Mouse (Mus musculus): ENCODE measurements around the gene Dph2. TPM values are rescaled to one million over a fixed set of nuclear protein-coding genes. Genes with fewer than 3 reads are reported as not detected.

The Dph2 gene
- polyA plus RNA-seq, 1 experiment from 2014 or later, result 22.0 TPM

DNA sequence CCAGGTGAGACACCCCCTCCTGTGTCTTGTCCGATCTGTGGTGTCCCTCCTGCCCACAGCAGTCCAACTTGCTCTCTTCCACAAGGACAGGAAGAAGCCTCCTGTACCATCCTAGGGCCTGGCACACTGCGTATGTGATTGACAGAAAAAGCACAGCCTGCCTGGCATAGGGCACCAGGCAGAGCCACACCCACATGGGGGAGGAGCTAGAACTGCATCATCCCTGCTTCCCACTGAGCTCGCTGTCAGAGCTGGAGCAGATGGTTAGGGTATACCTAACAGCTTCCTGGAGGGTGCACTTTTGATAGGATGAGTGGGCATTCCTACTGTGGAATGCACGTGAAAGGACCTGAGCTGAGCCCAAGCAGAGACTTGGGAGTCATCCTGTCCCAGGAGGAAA is 29.0 kb downstream of the Dph2 start:
- Histone ChIP-seq H3K9me3 (ENCODE audit: control insufficient read depth, low read length) (no peaks in the 10 kb centered on the region), H3K4me2 (replicated peaks; ENCODE audit: low read depth, low read length) (no peak overlapping the region), H3K36me3 (ENCODE audit: control insufficient read depth, insufficient read depth, low read length) (no peaks in the 10 kb centered on the region), H3K27ac (ENCODE audit: low read depth, low read length) (no peak overlapping the region), H3K4me1 (ENCODE audit: control insufficient read depth, insufficient read depth, low read length) (peaks cover 16% of the 10 kb centered on the region), H3K4me3 (ENCODE audit: low read length) (no peak overlapping the region), H3K27me3 (ENCODE audit: control insufficient read depth, insufficient read depth, low read length) (no peaks in the 10 kb centered on the region), H3K9ac (ENCODE audit: low read depth, low read length) (no peak overlapping the region)
- 53% methylated on average over 4 of the region's 4 CpGs for WGBS
- ATAC-seq (ENCODE audit: low FRiP score, low TSS enrichment), result no peak

- no peak for ATAC-seq (ENCODE audit: low FRiP score, low TSS enrichment)
- Histone ChIP-seq H3K9ac (ENCODE audit: low read depth, low read length) (no peak overlapping the region), H3K4me2 (replicated peaks; ENCODE audit: low read depth, low read length) (no peak overlapping the region), H3K9me3 (ENCODE audit: control insufficient read depth, low read length) (no peaks in the 10 kb centered on the region), H3K36me3 (ENCODE audit: control insufficient read depth, insufficient read depth, low read length) (peaks cover 6% of the 10 kb centered on the region; the same call in 1 of the 2 replicates), H3K27me3 (ENCODE audit: control insufficient read depth, insufficient read depth, low read length) (no peaks in the 10 kb centered on the region), H3K4me3 (ENCODE audit: low read length) (no peak overlapping the region), H3K4me1 (ENCODE audit: control insufficient read depth, insufficient read depth, low read length) (peaks cover 4% of the 10 kb centered on the region), H3K27ac (ENCODE audit: low read depth, low read length) (no peak overlapping the region)
- 81% methylated on average over 9 of the region's 9 CpGs for WGBS
These were observed 31.3 kb downstream of the Dph2 start for GRCm38 (mm10) chr4:117860570-117860969.

- Histone ChIP-seq H3K9me3 (ENCODE audit: control insufficient read depth, low read length) (no peaks in the 10 kb centered on the region), H3K27ac (ENCODE audit: low read depth, low read length) (no peak overlapping the region), H3K27me3 (ENCODE audit: control insufficient read depth, insufficient read depth, low read length) (no peaks in the 10 kb centered on the region), H3K4me1 (ENCODE audit: control insufficient read depth, insufficient read depth, low read length) (no peaks in the 10 kb centered on the region), H3K4me3 (ENCODE audit: low read length) (no peak overlapping the region), H3K9ac (ENCODE audit: low read depth, low read length) (no peak overlapping the region), H3K36me3 (ENCODE audit: control insufficient read depth, insufficient read depth, low read length) (peaks cover 6% of the 10 kb centered on the region; the same call in 1 of the 2 replicates), H3K4me2 (replicated peaks; ENCODE audit: low read depth, low read length) (no peak overlapping the region)
- 80% methylated on average over 3 of the region's 3 CpGs for WGBS
- ATAC-seq (ENCODE audit: low FRiP score, low TSS enrichment), result 0 out of 2 replicates have a peak, but pooled peaks have one; percentile 28
These were observed 33.0 kb downstream of the Dph2 start for GRCm38 (mm10) chr4:117858794-117859193.

GRCm38 (mm10) chr4:117855146-117855545 is 36.7 kb downstream of the Dph2 start:
- H3K4me3 ChIP-seq (ENCODE audit: low read length), result no peak overlapping the region
- H3K36me3 ChIP-seq (ENCODE audit: control insufficient read depth, insufficient read depth, low read length), result peaks cover 6% of the 10 kb centered on the region; the same call in 1 of the 2 replicates
- H3K9me3 ChIP-seq (ENCODE audit: control insufficient read depth, low read length), result no peaks in the 10 kb centered on the region
- ATAC-seq (ENCODE audit: low FRiP score, low TSS enrichment), result no peak
- no peaks in the 10 kb centered on the region for H3K27me3 ChIP-seq (ENCODE audit: control insufficient read depth, insufficient read depth, low read length)
- no peak overlapping the region for H3K9ac ChIP-seq (ENCODE audit: low read depth, low read length)
- WGBS, result 88% methylated on average over 9 of the region's 9 CpGs
- H3K27ac ChIP-seq (ENCODE audit: low read depth, low read length), result no peak overlapping the region
- H3K4me2 ChIP-seq (replicated peaks; ENCODE audit: low read depth, low read length), result no peak overlapping the region
- no peaks in the 10 kb centered on the region for H3K4me1 ChIP-seq (ENCODE audit: control insufficient read depth, insufficient read depth, low read length)

DNA sequence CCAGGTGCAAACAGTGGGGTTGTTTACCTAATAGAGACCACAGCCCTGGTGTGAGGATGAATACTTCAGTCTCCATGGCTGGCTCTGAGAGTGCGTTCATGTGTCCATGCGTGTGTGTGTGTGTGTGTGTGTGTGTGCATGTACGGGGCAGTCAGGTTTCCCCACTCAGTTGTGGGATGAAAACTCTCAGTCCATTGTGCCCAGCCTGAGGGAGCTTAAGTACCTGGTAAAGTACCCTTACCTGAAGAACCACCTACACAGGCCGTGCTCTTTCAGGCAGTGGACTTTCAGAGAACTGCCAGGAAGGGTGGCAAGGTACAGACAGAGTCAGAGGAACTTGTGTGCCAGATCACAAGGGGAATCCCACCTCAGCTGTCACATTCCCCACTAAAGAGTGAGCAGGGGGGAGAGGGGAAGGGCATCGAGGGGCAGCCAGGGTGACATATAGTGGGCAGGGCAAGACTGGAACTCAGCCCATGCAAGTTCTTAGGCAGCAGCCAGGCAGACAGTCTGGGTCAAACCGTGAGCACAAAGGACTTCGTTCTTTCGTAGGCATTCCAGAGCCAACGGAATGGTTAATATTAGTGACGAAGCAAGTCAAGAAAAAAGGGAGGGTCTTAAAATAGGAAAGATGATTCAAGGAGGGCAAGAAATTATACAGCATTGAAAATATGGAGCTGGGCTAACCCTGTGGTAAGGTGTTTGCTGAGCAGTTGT is 39.5 kb downstream of the Dph2 start:
- Histone ChIP-seq H3K9me3 (ENCODE audit: control insufficient read depth, low read length) (no peaks in the 10 kb centered on the region), H3K9ac (ENCODE audit: low read depth, low read length) (no peak overlapping the region), H3K4me1 (ENCODE audit: control insufficient read depth, insufficient read depth, low read length) (no peaks in the 10 kb centered on the region), H3K27ac (ENCODE audit: low read depth, low read length) (no peak overlapping the region), H3K27me3 (ENCODE audit: control insufficient read depth, insufficient read depth, low read length) (no peaks in the 10 kb centered on the region), H3K36me3 (ENCODE audit: control insufficient read depth, insufficient read depth, low read length) (peaks cover 6% of the 10 kb centered on the region; the same call in 1 of the 2 replicates), H3K4me3 (ENCODE audit: low read length) (no peak overlapping the region), H3K4me2 (replicated peaks; ENCODE audit: low read depth, low read length) (no peak overlapping the region)
- ATAC-seq (ENCODE audit: low FRiP score, low TSS enrichment), result no peak
- WGBS, result 89% methylated on average over 10 of the region's 10 CpGs

- no peak overlapping the region for H3K27ac ChIP-seq (ENCODE audit: low read depth, low read length)
- 67% methylated on average over 7 of the region's 7 CpGs for WGBS
- no peak overlapping the region for H3K4me3 ChIP-seq (ENCODE audit: low read length)
- no peaks in the 10 kb centered on the region for H3K9me3 ChIP-seq (ENCODE audit: control insufficient read depth, low read length)
- H3K27me3 ChIP-seq (ENCODE audit: control insufficient read depth, insufficient read depth, low read length), result no peaks in the 10 kb centered on the region
- H3K4me2 ChIP-seq (replicated peaks; ENCODE audit: low read depth, low read length), result no peak overlapping the region
- ATAC-seq (ENCODE audit: low FRiP score, low TSS enrichment), result no peak
- no peaks in the 10 kb centered on the region for H3K36me3 ChIP-seq (ENCODE audit: control insufficient read depth, insufficient read depth, low read length)
- no peaks in the 10 kb centered on the region for H3K4me1 ChIP-seq (ENCODE audit: control insufficient read depth, insufficient read depth, low read length)
- no peak overlapping the region for H3K9ac ChIP-seq (ENCODE audit: low read depth, low read length)
These were observed 41.0 kb downstream of the Dph2 start for GRCm38 (mm10) chr4:117850871-117851270.

DNA sequence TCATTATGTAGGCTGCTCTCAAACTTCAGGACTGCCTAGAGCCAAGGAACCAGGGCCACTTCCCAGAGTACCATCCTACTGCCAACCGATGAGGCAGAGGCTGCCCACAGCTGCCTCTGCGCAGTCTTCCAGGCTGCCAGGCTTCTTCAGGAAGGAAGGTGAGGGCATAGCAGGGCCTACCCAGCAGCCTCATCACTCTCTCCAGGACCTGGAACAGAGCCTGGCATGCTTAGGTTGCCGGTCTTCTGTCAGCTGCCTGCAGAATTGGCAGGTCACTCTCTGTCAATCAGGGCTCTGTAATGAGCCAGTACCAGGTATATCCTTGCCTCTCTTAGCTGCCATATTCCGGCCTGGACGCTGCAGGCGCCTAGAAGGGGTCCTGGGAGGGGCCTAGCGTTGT is 41.7 kb downstream of the Dph2 start:
- Histone ChIP-seq H3K4me2 (replicated peaks; ENCODE audit: low read depth, low read length) (no peak overlapping the region), H3K9ac (ENCODE audit: low read depth, low read length) (no peak overlapping the region), H3K36me3 (ENCODE audit: control insufficient read depth, insufficient read depth, low read length) (no peaks in the 10 kb centered on the region), H3K27ac (ENCODE audit: low read depth, low read length) (no peak overlapping the region), H3K9me3 (ENCODE audit: control insufficient read depth, low read length) (no peaks in the 10 kb centered on the region), H3K27me3 (ENCODE audit: control insufficient read depth, insufficient read depth, low read length) (no peaks in the 10 kb centered on the region), H3K4me3 (ENCODE audit: low read length) (no peak overlapping the region), H3K4me1 (ENCODE audit: control insufficient read depth, insufficient read depth, low read length) (no peaks in the 10 kb centered on the region)
- ATAC-seq (ENCODE audit: low FRiP score, low TSS enrichment), result no peak
- WGBS, result 83% methylated on average over 7 of the region's 7 CpGs

- ATAC-seq (ENCODE audit: low FRiP score, low TSS enrichment), result no peak
- H3K27me3 ChIP-seq (ENCODE audit: control insufficient read depth, insufficient read depth, low read length), result no peaks in the 10 kb centered on the region
- no peak overlapping the region for H3K4me2 ChIP-seq (replicated peaks; ENCODE audit: low read depth, low read length)
- 72% methylated on average over 5 of the region's 5 CpGs for WGBS
- H3K4me3 ChIP-seq (ENCODE audit: low read length), result no peak overlapping the region
- H3K27ac ChIP-seq (ENCODE audit: low read depth, low read length), result no peak overlapping the region
- no peak overlapping the region for H3K9ac ChIP-seq (ENCODE audit: low read depth, low read length)
- H3K4me1 ChIP-seq (ENCODE audit: control insufficient read depth, insufficient read depth, low read length), result no peaks in the 10 kb centered on the region
- H3K9me3 ChIP-seq (ENCODE audit: control insufficient read depth, low read length), result no peaks in the 10 kb centered on the region
- no peaks in the 10 kb centered on the region for H3K36me3 ChIP-seq (ENCODE audit: control insufficient read depth, insufficient read depth, low read length)
These were observed 42.3 kb downstream of the Dph2 start for GRCm38 (mm10) chr4:117849506-117849905.

- Histone ChIP-seq H3K4me1 (ENCODE audit: control insufficient read depth, insufficient read depth, low read length) (no peaks in the 10 kb centered on the region), H3K36me3 (ENCODE audit: control insufficient read depth, insufficient read depth, low read length) (no peaks in the 10 kb centered on the region), H3K9me3 (ENCODE audit: control insufficient read depth, low read length) (no peaks in the 10 kb centered on the region), H3K4me2 (replicated peaks; ENCODE audit: low read depth, low read length) (no peak overlapping the region), H3K9ac (ENCODE audit: low read depth, low read length) (no peak overlapping the region), H3K4me3 (ENCODE audit: low read length) (no peak overlapping the region), H3K27ac (ENCODE audit: low read depth, low read length) (no peak overlapping the region), H3K27me3 (ENCODE audit: control insufficient read depth, insufficient read depth, low read length) (no peaks in the 10 kb centered on the region)
- no peak for ATAC-seq (ENCODE audit: low FRiP score, low TSS enrichment)
- 48% methylated on average over 17 of the region's 17 CpGs for WGBS
These were observed 42.8 kb downstream of the Dph2 start for GRCm38 (mm10) chr4:117849063-117849462.

Data from kidney, embryonic 14.5 days (tissue).